Mouse (Mus musculus): ENCODE results near the gene Golgb1.

- TF ChIP-seq POLR2A (IDR thresholded peaks at IDR 0.05; ENCODE audit: borderline replicate concordance, extremely low read depth, insufficient read depth, insufficient read length, poor library complexity, severe bottlenecking) (no peak), CTCF (IDR thresholded peaks at IDR 0.05; ENCODE audit: borderline replicate concordance, extremely low read depth, insufficient read depth, insufficient read length) (no peak)
These were observed 39.3 kb downstream of the Golgb1 start for GRCm38 (mm10) chr16:36914195-36914594.
